Mouse (Mus musculus): Measurements from ENCODE around the gene P2ry12.

- TF ChIP-seq CTCF (conservative IDR thresholded peaks at IDR 0.05; ENCODE audit: low read length) (no peak), NANOG (IDR thresholded peaks at IDR 0.05; ENCODE audit: borderline replicate concordance, low read length) (no peak)
Measured at GRCm38 (mm10) chr3:59210727-59211126, 51.9 kb downstream of the P2ry12 start, which contains the start of gene P2ry13.

Data from E14TG2a.4 (cell line).